Mouse (Mus musculus) ES-E14 (cell line): ENCODE measurements at regions not wholly inside any gene's neighbourhood (a gene's known extent, or its start where the extent isn't known, plus 50 kb on each side); places are given as distances from the start of the nearest gene placed in this dataset.

Source experiments
- CHD2 ChIP-seq: IDR thresholded peaks from 2 replicates; pipeline ENCODE4 v1.6.1; 2014; ENCODE audit warnings: mild to moderate bottlenecking, low read depth, low read length, inconsistent platforms
- HCFC1 ChIP-seq: IDR thresholded peaks from 2 replicates; pipeline ENCODE4 v1.6.1; 2012; ENCODE audit warnings: low read length, inconsistent platforms, borderline replicate concordance; ENCODE audit not compliant: insufficient read depth
- MAFK ChIP-seq: IDR thresholded peaks from 2 replicates; pipeline ENCODE4 v1.6.1; 2014; ENCODE audit warnings: mild to moderate bottlenecking, low read depth, low read length, inconsistent platforms; ENCODE audit not compliant: insufficient read depth
- ZC3H11A ChIP-seq: IDR thresholded peaks from 2 replicates; pipeline ENCODE4 v1.6.1; 2012; ENCODE audit warnings: low read depth, mild to moderate bottlenecking, inconsistent platforms, low read length, borderline replicate concordance
- ZNF384 ChIP-seq: IDR thresholded peaks from 2 replicates; pipeline ENCODE4 v1.6.1; 2012; ENCODE audit warnings: low read depth, low read length, inconsistent platforms

- no peak for TF ChIP-seq CHD2
- no peak for TF ChIP-seq ZC3H11A
- no peak for TF ChIP-seq ZNF384
- no peak for TF ChIP-seq HCFC1
- no peak for TF ChIP-seq MAFK
Measured at GRCm38 (mm10) chr12:32689361-32689760, 130.0 kb upstream of the Nampt start.
